Mouse (Mus musculus): ENCODE measurements around the gene Dock7. TPM values are rescaled to one million over a fixed set of nuclear protein-coding genes. Genes with fewer than 3 reads are reported as not detected.

The Dock7 gene
- total and polyA plus RNA-seq, 3 experiments: 0.30 TPM; not detected in 2

GRCm38 (mm10) chr4:99064524-99064923 lies 56.2 kb downstream of the Dock7 start:
- Histone ChIP-seq H3K27ac (ENCODE audit: insufficient read depth, low read depth) (no peak overlapping the region), H3K4me1 (ENCODE audit: control insufficient read depth in 1 of 2, insufficient read depth in 2 of 2) (no peaks in the 10 kb centered on the region), H3K27me3 (replicated peaks) (no peaks in the 10 kb centered on the region), H3K4me3 (replicated peaks in 1 of 3; ENCODE audit: low read depth in 2 of 3, low read length in 2 of 3, poor library complexity in 1 of 3) (no peak overlapping the region), H3K36me3 (replicated peaks in 1 of 2; ENCODE audit: control insufficient read depth in 1 of 2, insufficient read depth in 1 of 2, low read length in 1 of 2) (no peaks in the 10 kb centered on the region), H3K4me2 (ENCODE audit: insufficient read depth, low read depth, poor library complexity, severe bottlenecking) (no peak overlapping the region), H3K9me3 (replicated peaks; ENCODE audit: low read length) (no peaks in the 10 kb centered on the region), H3K79me2 (replicated peaks; ENCODE audit: control insufficient read depth, extremely low read depth, insufficient read depth, poor library complexity, severe bottlenecking) (no peaks in the 10 kb centered on the region), H3K9ac (ENCODE audit: insufficient read depth, low read depth) (no peak overlapping the region)
- in situ Hi-C loops (cut with MboI; ENCODE audit: low pct_ligation_motif_present, low pct_unique_long_range_greater_than_20kb, low sequenced_read_pairs) (no loop called here), dilution Hi-C loops (cut with MboI; ENCODE audit: extremely low pct_ligation_motif_present, extremely low pct_unique_long_range_greater_than_20kb, low sequenced_read_pairs) (no loop called here)
- TF ChIP-seq TBP (conservative IDR thresholded peaks at IDR 0.05; ENCODE audit: low read depth, low read length) (no peak), CHD2 (IDR thresholded peaks at IDR 0.05; ENCODE audit: low read length) (no peak), MXI1 (IDR thresholded peaks at IDR 0.05; ENCODE audit: low read depth, low read length) (no peak), RAD21 (IDR thresholded peaks at IDR 0.05; ENCODE audit: low read depth, low read length) (no peak)
- DNase-seq (ENCODE audit: extremely low read depth): no peak

GRCm38 (mm10) chr4:99048581-99048980 lies 72.1 kb downstream of the Dock7 start:
- Histone ChIP-seq H3K79me2 (replicated peaks; ENCODE audit: control insufficient read depth, extremely low read depth, insufficient read depth, poor library complexity, severe bottlenecking) (no peaks in the 10 kb centered on the region), H3K4me3 (replicated peaks in 1 of 3; ENCODE audit: low read depth in 2 of 3, low read length in 2 of 3, poor library complexity in 1 of 3) (no peak overlapping the region), H3K9me3 (replicated peaks; ENCODE audit: low read length) (no peaks in the 10 kb centered on the region), H3K9ac (ENCODE audit: insufficient read depth, low read depth) (no peak overlapping the region), H3K27me3 (replicated peaks) (no peaks in the 10 kb centered on the region), H3K27ac (ENCODE audit: insufficient read depth, low read depth) (no peak overlapping the region), H3K4me2 (ENCODE audit: insufficient read depth, low read depth, poor library complexity, severe bottlenecking) (no peak overlapping the region), H3K36me3 (replicated peaks in 1 of 2; ENCODE audit: control insufficient read depth in 1 of 2, insufficient read depth in 1 of 2, low read length in 1 of 2) (no peaks in the 10 kb centered on the region), H3K4me1 (ENCODE audit: control insufficient read depth in 1 of 2, insufficient read depth in 2 of 2) (no peaks in the 10 kb centered on the region)
- no peak for TF ChIP-seq CHD1 (IDR thresholded peaks at IDR 0.05; ENCODE audit: low read depth, low read length)
- TF ChIP-seq ZC3H11A (IDR thresholded peaks at IDR 0.05; ENCODE audit: low read depth, low read length): no peak
- no peak for TF ChIP-seq MXI1 (IDR thresholded peaks at IDR 0.05; ENCODE audit: low read depth, low read length)
- no peak for TF ChIP-seq TBP (conservative IDR thresholded peaks at IDR 0.05; ENCODE audit: low read depth, low read length)
- TF ChIP-seq USF1 (IDR thresholded peaks at IDR 0.05; ENCODE audit: low read depth, low read length): no peak
- TF ChIP-seq SIN3A (IDR thresholded peaks at IDR 0.05; ENCODE audit: low read length): no peak
- TF ChIP-seq ZMIZ1 (IDR thresholded peaks at IDR 0.05; ENCODE audit: low read depth, low read length): no peak
- no peak for TF ChIP-seq TCF12 (IDR thresholded peaks at IDR 0.05; ENCODE audit: low read depth, low read length)
- dilution Hi-C loops (cut with MboI; ENCODE audit: extremely low pct_ligation_motif_present, extremely low pct_unique_long_range_greater_than_20kb, low sequenced_read_pairs) (no loop called here), in situ Hi-C loops (cut with MboI; ENCODE audit: low pct_ligation_motif_present, low pct_unique_long_range_greater_than_20kb, low sequenced_read_pairs) (no loop called here)
- no peak for DNase-seq (ENCODE audit: extremely low read depth)

DNA sequence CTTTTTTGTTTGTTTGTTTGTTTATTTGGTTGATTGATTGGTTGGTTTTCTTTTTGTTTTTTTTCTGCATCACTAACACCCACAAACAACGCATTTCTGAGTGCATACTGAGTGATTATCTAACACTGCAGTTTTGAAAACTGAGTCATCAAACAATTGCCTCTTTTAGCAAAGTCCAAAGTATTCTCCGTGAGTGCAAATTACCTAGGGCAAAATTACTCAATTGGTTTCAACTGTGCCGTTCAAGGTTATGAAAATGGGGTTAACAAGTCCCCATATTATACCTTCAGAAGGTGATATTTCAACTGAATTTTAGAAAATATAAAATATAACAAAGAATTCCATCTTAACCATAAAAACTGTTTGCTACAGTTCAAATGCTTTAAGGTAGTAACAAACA lies 74.2 kb downstream of the Dock7 start:
- H3K4me1 ChIP-seq (ENCODE audit: control insufficient read depth in 1 of 2, insufficient read depth in 2 of 2): no peaks in the 10 kb centered on the region
- dilution Hi-C loops (cut with MboI; ENCODE audit: extremely low pct_ligation_motif_present, extremely low pct_unique_long_range_greater_than_20kb, low sequenced_read_pairs): no loop called here
- H3K36me3 ChIP-seq (replicated peaks in 1 of 2; ENCODE audit: control insufficient read depth in 1 of 2, insufficient read depth in 1 of 2, low read length in 1 of 2): no peaks in the 10 kb centered on the region
- H3K4me2 ChIP-seq (ENCODE audit: insufficient read depth, low read depth, poor library complexity, severe bottlenecking): no peak overlapping the region
- no peak overlapping the region for H3K9ac ChIP-seq (ENCODE audit: insufficient read depth, low read depth)
- TF ChIP-seq GABPA (IDR thresholded peaks at IDR 0.05; ENCODE audit: insufficient replicate concordance, low read depth, low read length) (no peak), MEF2A (IDR thresholded peaks at IDR 0.05; ENCODE audit: borderline replicate concordance, low read depth, low read length) (no peak), IRF4 (IDR thresholded peaks at IDR 0.05; ENCODE audit: low read depth, low read length) (no peak), RCOR1 (conservative IDR thresholded peaks at IDR 0.05; ENCODE audit: low read depth, low read length) (no peak), NRF1 (IDR thresholded peaks at IDR 0.05; ENCODE audit: low read depth, low read length) (no peak), ZNF384 (IDR thresholded peaks at IDR 0.05; ENCODE audit: low read depth, low read length) (no peak), TBP (conservative IDR thresholded peaks at IDR 0.05; ENCODE audit: low read depth, low read length) (no peak), MXI1 (IDR thresholded peaks at IDR 0.05; ENCODE audit: low read depth, low read length) (no peak), ZC3H11A (IDR thresholded peaks at IDR 0.05; ENCODE audit: low read depth, low read length) (no peak), HCFC1 (IDR thresholded peaks at IDR 0.05; ENCODE audit: low read depth, low read length) (no peak), ETS1 (conservative IDR thresholded peaks at IDR 0.05; ENCODE audit: low read depth, low read length) (no peak), CHD2 (IDR thresholded peaks at IDR 0.05; ENCODE audit: low read length) (no peak), POLR2A (IDR thresholded peaks at IDR 0.05; ENCODE audit: low read depth, low read length) (no peak), RAD21 (IDR thresholded peaks at IDR 0.05; ENCODE audit: low read depth, low read length) (no peak), EP300 (IDR thresholded peaks at IDR 0.05; ENCODE audit: low read length) (no peak), NELFE (IDR thresholded peaks at IDR 0.05; ENCODE audit: low read depth, low read length) (no peak)
- no peaks in the 10 kb centered on the region for H3K9me3 ChIP-seq (replicated peaks; ENCODE audit: low read length)
- no peak overlapping the region for H3K4me3 ChIP-seq (replicated peaks in 1 of 3; ENCODE audit: low read depth in 2 of 3, low read length in 2 of 3, poor library complexity in 1 of 3)
- in situ Hi-C loops (cut with MboI; ENCODE audit: low pct_ligation_motif_present, low pct_unique_long_range_greater_than_20kb, low sequenced_read_pairs): no loop called here
- H3K79me2 ChIP-seq (replicated peaks; ENCODE audit: control insufficient read depth, extremely low read depth, insufficient read depth, poor library complexity, severe bottlenecking): no peaks in the 10 kb centered on the region
- no peak for DNase-seq (ENCODE audit: extremely low read depth)
- no peak overlapping the region for H3K27ac ChIP-seq (ENCODE audit: insufficient read depth, low read depth)
- H3K27me3 ChIP-seq (replicated peaks): no peaks in the 10 kb centered on the region
